Mouse (Mus musculus) thymus, adult 18-20 months (tissue): ENCODE results near the gene Arhgef10l.

Source experiments
- DNase-seq, 2 experiments: peaks; one replicate each; pipeline ENCODE4 v3.0.0; 2022; ENCODE audit warnings: mixed read lengths in 2 of 2

Gene Arhgef10l

GRCm38 (mm10) chr4:140630651-140631241 lies 35.1 kb downstream of the Arhgef10l start:
- DNase-seq = no peak

- DNase-seq = no peak
Observed at GRCm38 (mm10) chr4:140630136-140630535, 35.7 kb downstream of the Arhgef10l start.

- DNase-seq = no peak
Observed at GRCm38 (mm10) chr4:140628971-140629370, 36.8 kb downstream of the Arhgef10l start.

- no peak for DNase-seq
Observed at GRCm38 (mm10) chr4:140628412-140628943, 37.3 kb downstream of the Arhgef10l start.

GRCm38 (mm10) chr4:140625651-140626525 lies 39.9 kb downstream of the Arhgef10l start:
- DNase-seq = no peak

GRCm38 (mm10) chr4:140624468-140625176 lies 41.2 kb downstream of the Arhgef10l start:
- no peak for DNase-seq

GRCm38 (mm10) chr4:140624087-140624467 lies 41.7 kb downstream of the Arhgef10l start:
- no peak for DNase-seq

- DNase-seq = no peak
Observed at GRCm38 (mm10) chr4:140622819-140623218, 43.0 kb downstream of the Arhgef10l start.

GRCm38 (mm10) chr4:140620496-140620895 lies 45.3 kb downstream of the Arhgef10l start:
- no peak for DNase-seq

GRCm38 (mm10) chr4:140617391-140618385 lies 48.1 kb downstream of the Arhgef10l start:
- DNase-seq = no peak

GRCm38 (mm10) chr4:140616894-140617293 lies 48.9 kb downstream of the Arhgef10l start:
- DNase-seq = no peak

- no peak for DNase-seq
Observed at GRCm38 (mm10) chr4:140616196-140616595, 49.6 kb downstream of the Arhgef10l start.

GRCm38 (mm10) chr4:140615771-140616170 lies 50.0 kb downstream of the Arhgef10l start:
- DNase-seq = no peak

- DNase-seq = no peak
Observed at GRCm38 (mm10) chr4:140614553-140614952, 51.3 kb downstream of the Arhgef10l start.

- DNase-seq = no peak
Observed at GRCm38 (mm10) chr4:140614145-140614544, 51.7 kb downstream of the Arhgef10l start.

GRCm38 (mm10) chr4:140610841-140611609 lies 54.8 kb downstream of the Arhgef10l start:
- DNase-seq = no peak

GRCm38 (mm10) chr4:140608228-140608720 lies 57.5 kb downstream of the Arhgef10l start:
- no peak for DNase-seq

GRCm38 (mm10) chr4:140606779-140607178 lies 59.0 kb downstream of the Arhgef10l start:
- no peak for DNase-seq

- DNase-seq = no peak
Observed at GRCm38 (mm10) chr4:140606197-140606596, 59.6 kb downstream of the Arhgef10l start.

- DNase-seq = no peak
Observed at GRCm38 (mm10) chr4:140605790-140606189, 60.0 kb downstream of the Arhgef10l start.

GRCm38 (mm10) chr4:140605247-140605646 lies 60.6 kb downstream of the Arhgef10l start:
- no peak for DNase-seq
